Mouse (Mus musculus) heart, postnatal 0 days (tissue): ENCODE data around the gene Caap1.

ENCODE experiments used
- CTCF ChIP-seq: IDR thresholded peaks from 2 replicates; pipeline ENCODE4 v1.5.1; 2016; ENCODE audit warnings: antibody characterized with exemption, control low read depth, low read depth
- EP300 ChIP-seq: IDR thresholded peaks from 2 replicates; pipeline ENCODE4 v1.6.1; 2016; ENCODE audit warnings: antibody characterized with exemption, low read depth

DNA sequence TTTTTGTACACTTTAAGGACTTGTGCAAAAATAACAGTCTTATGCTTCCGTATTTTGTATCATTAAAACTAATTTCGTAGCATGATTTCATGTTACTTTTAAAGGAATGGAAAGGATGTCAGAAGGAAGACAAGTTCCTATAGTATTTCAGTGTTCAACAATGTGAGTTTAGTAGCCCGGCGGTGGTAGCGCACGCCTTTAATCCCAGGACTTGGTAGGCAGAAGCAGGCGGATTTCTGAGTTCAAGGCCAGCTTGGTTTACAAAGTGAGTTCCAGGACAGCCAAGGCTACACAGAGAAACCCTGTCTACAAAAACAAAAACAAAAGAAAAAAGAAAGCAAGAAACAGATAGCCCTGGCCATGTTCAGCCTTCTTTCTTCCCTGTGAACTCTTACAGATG lies 549 bp upstream of the Caap1 start:
- TF ChIP-seq CTCF, result no peak
- no peak for TF ChIP-seq EP300
